Mouse (Mus musculus) megakaryocyte, embryonic 14.5 days (primary cell): ENCODE measurements around the gene Tll2. TPM values are rescaled to one million over a fixed set of nuclear protein-coding genes. Genes with fewer than 3 reads are reported as not detected.

Source experiments
- H3K27me3 ChIP-seq: replicated peaks from 2 replicates; pipeline ENCODE3; 2012; ENCODE audit warnings: inconsistent platforms
- H3K36me3 ChIP-seq: replicated peaks from 2 replicates; pipeline ENCODE3; 2012; ENCODE audit warnings: low read length, inconsistent platforms, mixed read lengths
- H3K4me1 ChIP-seq: 2 replicates; pipeline ENCODE4 v1.6.1; 2012; ENCODE audit warnings: inconsistent platforms
- H3K4me3 ChIP-seq: replicated peaks from 2 replicates; pipeline ENCODE3; 2012; ENCODE audit warnings: moderate library complexity, mild to moderate bottlenecking, inconsistent platforms
- H3K9me3 ChIP-seq: 2 replicates; pipeline ENCODE4 v1.6.1; 2012; ENCODE audit warnings: inconsistent platforms
- FLI1 ChIP-seq: IDR thresholded peaks from 2 replicates; pipeline ENCODE4 v1.6.1; 2012; ENCODE audit warnings: low read length, inconsistent platforms, mixed read lengths
- GATA1 ChIP-seq: IDR thresholded peaks from 3 replicates; pipeline ENCODE4 v1.6.1; 2012; ENCODE audit warnings: mixed read lengths, low read length, inconsistent platforms, borderline replicate concordance
- polyA plus RNA-seq: library from polyadenylated mRNA; stranded (reverse); fragments of >175 nt; gene quantifications from 2 replicates; pipeline ENCODE4 v1.2.3, GENCODE M21; 2012; ENCODE audit warnings: low replicate concordance; ENCODE audit not compliant: insufficient read depth

Tll2 gene
- polyA plus RNA-seq, 1 experiment = not detected

- Histone ChIP-seq H3K4me3 (no peak overlapping the region), H3K4me1 (no peaks in the 10 kb centered on the region), H3K36me3 (no peaks in the 10 kb centered on the region), H3K27me3 (peaks cover 76% of the 10 kb centered on the region), H3K9me3 (no peaks in the 10 kb centered on the region)
- TF ChIP-seq GATA1 (no peak), FLI1 (no peak)
Observed at GRCm38 (mm10) chr19:41119924-41120323, 86.7 kb downstream of the Tll2 start.

GRCm38 (mm10) chr19:41118346-41118745, 88.3 kb downstream of the Tll2 start:
- Histone ChIP-seq H3K4me1 (peaks cover 6% of the 10 kb centered on the region), H3K4me3 (no peak overlapping the region)
- TF ChIP-seq FLI1 (no peak), GATA1 (no peak)

GRCm38 (mm10) chr19:41117334-41117733, 89.3 kb downstream of the Tll2 start:
- H3K36me3 ChIP-seq = no peaks in the 10 kb centered on the region
- TF ChIP-seq GATA1 (no peak), FLI1 (no peak)
- peaks cover 16% of the 10 kb centered on the region for H3K4me1 ChIP-seq
- H3K27me3 ChIP-seq = peaks cover 74% of the 10 kb centered on the region
- no peak overlapping the region for H3K4me3 ChIP-seq
- no peaks in the 10 kb centered on the region for H3K9me3 ChIP-seq

More at GRCm38 (mm10) chr19:41118346-41118745, 88.3 kb downstream of the Tll2 start:
- Histone ChIP-seq H3K9me3 (no peaks in the 10 kb centered on the region), H3K27me3 (peaks cover 78% of the 10 kb centered on the region), H3K36me3 (no peaks in the 10 kb centered on the region)

GRCm38 (mm10) chr19:41114611-41115010, 92.0 kb downstream of the Tll2 start:
- Histone ChIP-seq H3K27me3 (peaks cover 70% of the 10 kb centered on the region), H3K4me3 (no peak overlapping the region), H3K9me3 (no peaks in the 10 kb centered on the region), H3K4me1 (peaks cover 29% of the 10 kb centered on the region), H3K36me3 (no peaks in the 10 kb centered on the region)
- TF ChIP-seq GATA1 (no peak), FLI1 (no peak)

GRCm38 (mm10) chr19:41113911-41114531, 92.6 kb downstream of the Tll2 start:
- H3K36me3 ChIP-seq = no peaks in the 10 kb centered on the region

GRCm38 (mm10) chr19:41112609-41113008, 94.0 kb downstream of the Tll2 start:
- no peak overlapping the region for H3K4me3 ChIP-seq
- TF ChIP-seq GATA1 (no peak), FLI1 (no peak)
- peaks cover 64% of the 10 kb centered on the region for H3K27me3 ChIP-seq
- no peaks in the 10 kb centered on the region for H3K9me3 ChIP-seq
- no peaks in the 10 kb centered on the region for H3K36me3 ChIP-seq
- peaks cover 32% of the 10 kb centered on the region for H3K4me1 ChIP-seq

More at GRCm38 (mm10) chr19:41113911-41114531, 92.6 kb downstream of the Tll2 start:
- H3K4me1 ChIP-seq = peaks cover 32% of the 10 kb centered on the region
- H3K27me3 ChIP-seq = peaks cover 68% of the 10 kb centered on the region
- H3K4me3 ChIP-seq = no peak overlapping the region
- no peaks in the 10 kb centered on the region for H3K9me3 ChIP-seq
- TF ChIP-seq FLI1 (no peak), GATA1 (no peak)

- TF ChIP-seq FLI1 (no peak), GATA1 (no peak)
- H3K36me3 ChIP-seq = no peaks in the 10 kb centered on the region
- H3K27me3 ChIP-seq = peaks cover 67% of the 10 kb centered on the region
- H3K9me3 ChIP-seq = no peaks in the 10 kb centered on the region
- peaks cover 48% of the 10 kb centered on the region for H3K4me1 ChIP-seq
- no peak overlapping the region for H3K4me3 ChIP-seq
Observed at GRCm38 (mm10) chr19:41109991-41110390, 96.6 kb downstream of the Tll2 start.

- Histone ChIP-seq H3K9me3 (no peaks in the 10 kb centered on the region), H3K4me1 (peaks cover 49% of the 10 kb centered on the region), H3K4me3 (no peak overlapping the region), H3K36me3 (no peaks in the 10 kb centered on the region), H3K27me3 (peaks cover 63% of the 10 kb centered on the region)
- TF ChIP-seq FLI1 = no peak
- no peak for TF ChIP-seq GATA1
Observed at GRCm38 (mm10) chr19:41109496-41109895, 97.1 kb downstream of the Tll2 start.

GRCm38 (mm10) chr19:41108666-41109065, 98.0 kb downstream of the Tll2 start:
- peaks cover 56% of the 10 kb centered on the region for H3K27me3 ChIP-seq
- no peaks in the 10 kb centered on the region for H3K36me3 ChIP-seq
- no peak overlapping the region for H3K4me3 ChIP-seq
- no peak for TF ChIP-seq FLI1
- no peak for TF ChIP-seq GATA1
- H3K4me1 ChIP-seq = peaks cover 56% of the 10 kb centered on the region
- H3K9me3 ChIP-seq = no peaks in the 10 kb centered on the region

GRCm38 (mm10) chr19:41107530-41107929, 99.1 kb downstream of the Tll2 start:
- H3K4me3 ChIP-seq = no peak overlapping the region
- peaks cover 47% of the 10 kb centered on the region for H3K4me1 ChIP-seq
- TF ChIP-seq FLI1 (no peak), GATA1 (no peak)
- H3K9me3 ChIP-seq = no peaks in the 10 kb centered on the region
- peaks cover 57% of the 10 kb centered on the region for H3K27me3 ChIP-seq
- H3K36me3 ChIP-seq = no peaks in the 10 kb centered on the region
